Mouse (Mus musculus) midbrain, embryonic 15.5 days (tissue): Measurements from ENCODE around the gene Gm15155. TPM values are rescaled to one million over a fixed set of nuclear protein-coding genes. Genes with fewer than 3 reads are reported as not detected.
"Not testable (repeated sequence)": the region's sequence is repeated elsewhere in the genome, so short reads cannot be mapped to it uniquely, and the experiment has no call there.

Source experiments
- ATAC-seq: fragments of 200-750 bp; cut with Nextera tagmentation; replicated peaks from 2 replicates; pipeline ENCODE4 v1.8.0; 2017; ENCODE audit warnings: moderate TSS enrichment
- H3K27ac ChIP-seq: fragments of 300-500 bp; sonication (generic); 2 replicates; pipeline ENCODE4 v1.5.1; 2015; ENCODE audit warnings: mild to moderate bottlenecking, inconsistent platforms
- H3K27me3 ChIP-seq: fragments of 300-500 bp; sonication (generic); replicated peaks from 2 replicates; pipeline ENCODE4 v1.6.1; 2015; ENCODE audit warnings: inconsistent platforms
- H3K36me3 ChIP-seq: fragments of 300-500 bp; sonication (generic); replicated peaks from 2 replicates; pipeline ENCODE4 v1.6.1; 2015; ENCODE audit warnings: inconsistent platforms
- H3K4me1 ChIP-seq: fragments of 300-500 bp; sonication (generic); 2 replicates; pipeline ENCODE4 v1.6.1; 2015; ENCODE audit warnings: inconsistent platforms
- H3K4me2 ChIP-seq: fragments of 300-500 bp; sonication (generic); 2 replicates; pipeline ENCODE4 v1.6.1; 2015; ENCODE audit warnings: inconsistent platforms, mild to moderate bottlenecking, moderate library complexity
- H3K4me3 ChIP-seq: fragments of 300-500 bp; sonication (generic); 2 replicates; pipeline ENCODE4 v1.5.1; 2015; ENCODE audit warnings: mild to moderate bottlenecking, inconsistent platforms
- H3K9ac ChIP-seq: fragments of 300-500 bp; sonication (generic); 2 replicates; pipeline ENCODE4 v1.6.1; 2015; ENCODE audit warnings: mild to moderate bottlenecking, inconsistent platforms
- H3K9me3 ChIP-seq: fragments of 300-500 bp; sonication (generic); 2 replicates; pipeline ENCODE4 v1.6.1; 2016; ENCODE audit warnings: inconsistent platforms
- WGBS: fragments of 180-500 bp; shearing (Covaris S2); methylation state at CpG from one replicate; pipeline ENCODE4 v1.1.7; 2015; ENCODE audit warnings: mixed read lengths; 5-methylcytosine and 5-hydroxymethylcytosine counted together
- polyA plus RNA-seq: library from polyadenylated mRNA; unstranded; fragments of >200 nt; fragmentation: Nextera tagmentation; extraction: Ambion mirVana; gene quantifications from 2 replicates; pipeline ENCODE4 v1.2.1, GENCODE M21; 2015

The Gm15155 gene
- polyA plus RNA-seq, 1 experiment from 2014 or later: not detected

GRCm38 (mm10) chrX:155625671-155626196 lies 1.2 kb downstream of the Gm15155 start:
- Histone ChIP-seq H3K36me3 (no peaks in the 10 kb centered on the region), H3K27me3 (no peaks in the 10 kb centered on the region), H3K4me3 (peak overlapping the region; percentile 28), H3K9ac (no peak overlapping the region), H3K9me3 (no peaks in the 10 kb centered on the region), H3K27ac (no peak overlapping the region), H3K4me1 (0 out of 2 replicates have a peak, but pooled peaks cover 4% of the 10 kb centered on the region), H3K4me2 (peak overlapping the region; percentile 71)
- no peak for ATAC-seq
- WGBS: 15% methylated on average over 13 of the region's 13 CpGs

GRCm38 (mm10) chrX:155643975-155644374 lies 19.4 kb downstream of the Gm15155 start:
- H3K27me3 ChIP-seq: no peaks in the 10 kb centered on the region
- no peaks in the 10 kb centered on the region for H3K9me3 ChIP-seq
- WGBS: 21% methylated on average over 1 of the region's 1 CpGs
- H3K9ac ChIP-seq: no peak overlapping the region
- ATAC-seq: no peak
- H3K4me1 ChIP-seq: no peaks in the 10 kb centered on the region
- no peak overlapping the region for H3K4me2 ChIP-seq
- H3K4me3 ChIP-seq: no peak overlapping the region
- H3K36me3 ChIP-seq: no peaks in the 10 kb centered on the region
- H3K27ac ChIP-seq: no peak overlapping the region

- no peaks in the 10 kb centered on the region for H3K4me1 ChIP-seq
- H3K4me2 ChIP-seq: no peak overlapping the region
- H3K9me3 ChIP-seq: no peaks in the 10 kb centered on the region
- no peaks in the 10 kb centered on the region for H3K27me3 ChIP-seq
- H3K27ac ChIP-seq: no peak overlapping the region
- WGBS: 89% methylated on average over 3 of the region's 3 CpGs
- H3K36me3 ChIP-seq: no peaks in the 10 kb centered on the region
- H3K9ac ChIP-seq: no peak overlapping the region
- ATAC-seq: no peak
- H3K4me3 ChIP-seq: no peak overlapping the region
Measured at GRCm38 (mm10) chrX:155645975-155646374, 21.4 kb downstream of the Gm15155 start.

GRCm38 (mm10) chrX:155657971-155658370 lies 33.4 kb downstream of the Gm15155 start:
- H3K27me3 ChIP-seq: no peaks in the 10 kb centered on the region
- H3K36me3 ChIP-seq: no peaks in the 10 kb centered on the region
- WGBS: 82% methylated on average over 1 of the region's 1 CpGs
- H3K9ac ChIP-seq: no peak overlapping the region
- H3K4me2 ChIP-seq: no peak overlapping the region
- no peak for ATAC-seq
- no peak overlapping the region for H3K27ac ChIP-seq
- H3K4me1 ChIP-seq: no peaks in the 10 kb centered on the region
- no peak overlapping the region for H3K4me3 ChIP-seq
- no peaks in the 10 kb centered on the region for H3K9me3 ChIP-seq

GRCm38 (mm10) chrX:155690440-155690839 lies 65.9 kb downstream of the Gm15155 start:
- not testable (repeated sequence) for H3K9me3 ChIP-seq, ATAC-seq, H3K27me3 ChIP-seq, H3K4me3 ChIP-seq, H3K27ac ChIP-seq, H3K4me1 ChIP-seq, H3K36me3 ChIP-seq, H3K9ac ChIP-seq, H3K4me2 ChIP-seq
- 92% methylated on average over 1 of the region's 1 CpGs for WGBS

- H3K27me3 ChIP-seq: no peaks in the 10 kb centered on the region
- H3K9me3 ChIP-seq: no peaks in the 10 kb centered on the region
- WGBS: 90% methylated on average over 3 of the region's 3 CpGs
- no peak overlapping the region for H3K4me2 ChIP-seq
- no peaks in the 10 kb centered on the region for H3K4me1 ChIP-seq
- no peak overlapping the region for H3K27ac ChIP-seq
- no peak overlapping the region for H3K4me3 ChIP-seq
- H3K36me3 ChIP-seq: no peaks in the 10 kb centered on the region
- no peak for ATAC-seq
- H3K9ac ChIP-seq: no peak overlapping the region
Measured at GRCm38 (mm10) chrX:155724157-155724556, 99.6 kb downstream of the Gm15155 start.

- Histone ChIP-seq H3K9ac (no peak overlapping the region), H3K4me3 (no peak overlapping the region), H3K4me2 (no peak overlapping the region), H3K36me3 (no peaks in the 10 kb centered on the region), H3K27me3 (no peaks in the 10 kb centered on the region), H3K27ac (no peak overlapping the region), H3K4me1 (no peaks in the 10 kb centered on the region), H3K9me3 (no peaks in the 10 kb centered on the region)
- ATAC-seq: no peak
- 65% methylated on average over 1 of the region's 1 CpGs for WGBS
Measured at GRCm38 (mm10) chrX:155728387-155728786, 103.8 kb downstream of the Gm15155 start.

- Histone ChIP-seq H3K27me3 (no peaks in the 10 kb centered on the region), H3K4me2 (no peak overlapping the region), H3K9ac (no peak overlapping the region), H3K36me3 (no peaks in the 10 kb centered on the region), H3K4me3 (no peak overlapping the region), H3K9me3 (no peaks in the 10 kb centered on the region), H3K4me1 (no peaks in the 10 kb centered on the region), H3K27ac (no peak overlapping the region)
- ATAC-seq: no peak
- 30% methylated on average over 1 of the region's 1 CpGs for WGBS
Measured at GRCm38 (mm10) chrX:155888118-155888517, 263.6 kb downstream of the Gm15155 start.

GRCm38 (mm10) chrX:155900040-155900439 lies 275.5 kb downstream of the Gm15155 start:
- Histone ChIP-seq H3K27me3 (no peaks in the 10 kb centered on the region), H3K36me3 (no peaks in the 10 kb centered on the region), H3K27ac (no peak overlapping the region), H3K9ac (no peak overlapping the region), H3K9me3 (no peaks in the 10 kb centered on the region), H3K4me1 (no peaks in the 10 kb centered on the region), H3K4me3 (no peak overlapping the region), H3K4me2 (no peak overlapping the region)
- ATAC-seq: no peak
- 86% methylated on average over 1 of the region's 1 CpGs for WGBS

GRCm38 (mm10) chrX:155901742-155902141 lies 277.2 kb downstream of the Gm15155 start:
- H3K27me3 ChIP-seq: no peaks in the 10 kb centered on the region
- no peaks in the 10 kb centered on the region for H3K4me1 ChIP-seq
- H3K4me2 ChIP-seq: no peak overlapping the region
- H3K27ac ChIP-seq: no peak overlapping the region
- no peaks in the 10 kb centered on the region for H3K36me3 ChIP-seq
- H3K4me3 ChIP-seq: no peak overlapping the region
- no peak overlapping the region for H3K9ac ChIP-seq
- no peaks in the 10 kb centered on the region for H3K9me3 ChIP-seq
- no peak for ATAC-seq

GRCm38 (mm10) chrX:155903108-155903507 lies 278.6 kb downstream of the Gm15155 start:
- Histone ChIP-seq H3K36me3 (no peaks in the 10 kb centered on the region), H3K9ac (no peak overlapping the region), H3K4me3 (no peak overlapping the region), H3K27me3 (no peaks in the 10 kb centered on the region), H3K27ac (no peak overlapping the region), H3K4me1 (no peaks in the 10 kb centered on the region), H3K9me3 (no peaks in the 10 kb centered on the region), H3K4me2 (no peak overlapping the region)
- 16% methylated on average over 1 of the region's 1 CpGs for WGBS
- no peak for ATAC-seq

GRCm38 (mm10) chrX:156009756-156010155 lies 385.2 kb downstream of the Gm15155 start:
- WGBS: 78% methylated on average over 1 of the region's 1 CpGs
- H3K4me1 ChIP-seq: no peaks in the 10 kb centered on the region
- no peak overlapping the region for H3K4me3 ChIP-seq
- ATAC-seq: no peak
- no peaks in the 10 kb centered on the region for H3K9me3 ChIP-seq
- no peak overlapping the region for H3K9ac ChIP-seq
- no peaks in the 10 kb centered on the region for H3K27me3 ChIP-seq
- H3K4me2 ChIP-seq: no peak overlapping the region
- no peaks in the 10 kb centered on the region for H3K36me3 ChIP-seq
- no peak overlapping the region for H3K27ac ChIP-seq

GRCm38 (mm10) chrX:156155776-156156175 lies 531.2 kb downstream of the Gm15155 start:
- no peaks in the 10 kb centered on the region for H3K36me3 ChIP-seq
- WGBS: 69% methylated on average over 2 of the region's 2 CpGs
- H3K9ac ChIP-seq: no peak overlapping the region
- H3K27ac ChIP-seq: no peak overlapping the region
- H3K4me3 ChIP-seq: no peak overlapping the region
- no peaks in the 10 kb centered on the region for H3K27me3 ChIP-seq
- no peaks in the 10 kb centered on the region for H3K4me1 ChIP-seq
- no peak overlapping the region for H3K4me2 ChIP-seq
- no peak for ATAC-seq
- H3K9me3 ChIP-seq: no peaks in the 10 kb centered on the region
